Mouse (Mus musculus): Measurements from ENCODE around the gene Bglap3. TPM values are rescaled to one million over a fixed set of nuclear protein-coding genes. Genes with fewer than 3 reads are reported as not detected.

Bglap3 gene
- polyA plus RNA-seq, 1 experiment from 2014 or later: 0.44 TPM

Other genes starting within 250 kb of the Bglap3 start
- 35.8 and 47.3 TPM in 2 replicates for gene Mef2d, start 230.4 kb downstream of the Bglap3 start, polyA plus RNA-seq (2016; fragmentation: Nextera tagmentation; extraction: Ambion mirVana)
- gene Rhbg, start 118.0 kb downstream of the Bglap3 start, polyA plus RNA-seq (2016; fragmentation: Nextera tagmentation; extraction: Ambion mirVana): 0.09 and 8.2 TPM in 2 replicates
- gene Gm38392, start 85.5 kb downstream of the Bglap3 start, polyA plus RNA-seq (2016; fragmentation: Nextera tagmentation; extraction: Ambion mirVana): 0.29 and 0.43 TPM in 2 replicates
- 14.0 and 17.0 TPM in 2 replicates for gene Tsacc, start 75.7 kb downstream of the Bglap3 start, polyA plus RNA-seq (2016; fragmentation: Nextera tagmentation; extraction: Ambion mirVana)
- 626 and 718 TPM in 2 replicates for gene Cct3, start 75.6 kb downstream of the Bglap3 start, polyA plus RNA-seq (2016; fragmentation: Nextera tagmentation; extraction: Ambion mirVana)
- 164 and 179 TPM in 2 replicates for gene Glmp, start 47.7 kb downstream of the Bglap3 start, polyA plus RNA-seq (2016; fragmentation: Nextera tagmentation; extraction: Ambion mirVana)
- gene Tmem79, start 36.6 kb downstream of the Bglap3 start, polyA plus RNA-seq (2016; fragmentation: Nextera tagmentation; extraction: Ambion mirVana): 2.5 and 2.6 TPM in 2 replicates
- gene Smg5, start 36.5 kb downstream of the Bglap3 start, polyA plus RNA-seq (2016; fragmentation: Nextera tagmentation; extraction: Ambion mirVana): 64.5 and 76.0 TPM in 2 replicates
- gene Paqr6, start 8.2 kb downstream of the Bglap3 start, polyA plus RNA-seq (2016; fragmentation: Nextera tagmentation; extraction: Ambion mirVana): 1.7 and 2.2 TPM in 2 replicates
- gene Bglap2, start 6.0 kb upstream of the Bglap3 start, polyA plus RNA-seq (2016; fragmentation: Nextera tagmentation; extraction: Ambion mirVana): not detected in 2 replicates
- gene Bglap, start 11.7 kb upstream of the Bglap3 start, polyA plus RNA-seq (2016; fragmentation: Nextera tagmentation; extraction: Ambion mirVana): not detected in 2 replicates
- gene Pmf1, start 37.6 kb upstream of the Bglap3 start, polyA plus RNA-seq (2016; fragmentation: Nextera tagmentation; extraction: Ambion mirVana): 131 and 149 TPM in 2 replicates
- 16.8 and 17.5 TPM in 2 replicates for gene Slc25a44, start 52.4 kb upstream of the Bglap3 start, polyA plus RNA-seq (2016; fragmentation: Nextera tagmentation; extraction: Ambion mirVana)
- gene Sema4a, start 88.4 kb upstream of the Bglap3 start, polyA plus RNA-seq (2016; fragmentation: Nextera tagmentation; extraction: Ambion mirVana): 1.7 and 4.3 TPM in 2 replicates
- gene Lmna, start 137.2 kb upstream of the Bglap3 start, polyA plus RNA-seq (2016; fragmentation: Nextera tagmentation; extraction: Ambion mirVana): 57.7 and 80.7 TPM in 2 replicates
- gene Mex3a, start 159.7 kb upstream of the Bglap3 start, polyA plus RNA-seq (2016; fragmentation: Nextera tagmentation; extraction: Ambion mirVana): 11.6 and 22.8 TPM in 2 replicates
- gene Rab25, start 175.6 kb upstream of the Bglap3 start, polyA plus RNA-seq (2016; fragmentation: Nextera tagmentation; extraction: Ambion mirVana): 1.1 and 1.6 TPM in 2 replicates
- gene Lamtor2, start 180.3 kb upstream of the Bglap3 start, polyA plus RNA-seq (2016; fragmentation: Nextera tagmentation; extraction: Ambion mirVana): 154 and 190 TPM in 2 replicates
- gene Ubqln4, start 181.0 kb upstream of the Bglap3 start, polyA plus RNA-seq (2016; fragmentation: Nextera tagmentation; extraction: Ambion mirVana): 49.5 and 62.2 TPM in 2 replicates
- gene Ssr2, start 203.1 kb upstream of the Bglap3 start, polyA plus RNA-seq (2016; fragmentation: Nextera tagmentation; extraction: Ambion mirVana): 184 and 207 TPM in 2 replicates
- 82.5 and 108 TPM in 2 replicates for gene Arhgef2, start 233.2 kb upstream of the Bglap3 start, polyA plus RNA-seq (2016; fragmentation: Nextera tagmentation; extraction: Ambion mirVana)